10 mouse cellular contexts compared by ENCODE assay signal in genomic region chr2:164126533-164126955, GRCm38 (mm10). TPM values are rescaled to one million over a fixed set of nuclear protein-coding genes. Genes with fewer than 3 reads are reported as not detected.
DNase-seq lines count a peak whose midpoint lies in the region; ATAC-seq lines count a peak whose summit lies in the region.
"Had no signal": no experiment of that assay in that cellular context is flagged by ENCODE, and none has a peak within 500 bp of the region (broad histone marks: within the 10 kb centered on the region; RNA-seq: fewer than 3 reads in every experiment).

No protein-coding gene starts in this region.

- no peaks in the 10 kb centered on the region for H3K27me3 ChIP-seq in embryonic facial prominence, embryonic 11.5 days (ENCODE audit: control insufficient read depth, insufficient read depth, low read length)
- no peaks in the 10 kb centered on the region for H3K27me3 ChIP-seq in embryonic facial prominence, embryonic 10.5 days (replicated peaks; ENCODE audit: low read depth, poor library complexity, severe bottlenecking)
- no peaks in the 10 kb centered on the region for H3K27me3 ChIP-seq in hindbrain, embryonic 13.5 days
- H3K27me3 ChIP-seq: heart, embryonic 15.5 days; neural tube, embryonic 13.5 days had no signal

- H3K4me1 ChIP-seq in embryonic facial prominence, embryonic 11.5 days (ENCODE audit: control insufficient read depth, insufficient read depth, low read length), result no peaks in the 10 kb centered on the region
- H3K4me1 ChIP-seq in embryonic facial prominence, embryonic 10.5 days, result no peaks in the 10 kb centered on the region
- H3K4me1 ChIP-seq in hindbrain, embryonic 13.5 days (replicated peaks), result no peaks in the 10 kb centered on the region
- H3K4me1 ChIP-seq: heart, embryonic 15.5 days; neural tube, embryonic 13.5 days had no signal

- intact Hi-C loops in left cerebral cortex, postnatal 36 days (cut with DNase I), result no loop called here

- no peak overlapping the region for H3K27ac ChIP-seq in embryonic facial prominence, embryonic 11.5 days (replicated peaks; ENCODE audit: low read depth, low read length)
- H3K27ac ChIP-seq in embryonic facial prominence, embryonic 10.5 days (replicated peaks), result no peak overlapping the region
- no peak overlapping the region for H3K27ac ChIP-seq in hindbrain, embryonic 13.5 days
- H3K27ac ChIP-seq: heart, embryonic 15.5 days; neural tube, embryonic 13.5 days had no signal

- WGBS in embryonic facial prominence, embryonic 11.5 days, result 70% methylated on average over 13 of the region's 13 CpGs
- 83% methylated on average over 13 of the region's 13 CpGs for WGBS in embryonic facial prominence, embryonic 10.5 days
- 83% methylated on average over 13 of the region's 13 CpGs for WGBS in hindbrain, embryonic 13.5 days

- H3K9me3 ChIP-seq in embryonic facial prominence, embryonic 11.5 days (replicated peaks; ENCODE audit: control insufficient read depth, low read length), result no peaks in the 10 kb centered on the region
- no peaks in the 10 kb centered on the region for H3K9me3 ChIP-seq in embryonic facial prominence, embryonic 10.5 days
- no peaks in the 10 kb centered on the region for H3K9me3 ChIP-seq in hindbrain, embryonic 13.5 days
- H3K9me3 ChIP-seq: heart, embryonic 15.5 days; neural tube, embryonic 13.5 days had no signal

- H3K36me3 ChIP-seq in embryonic facial prominence, embryonic 11.5 days (replicated peaks; ENCODE audit: control insufficient read depth, insufficient read depth, low read depth, low read length), result no peaks in the 10 kb centered on the region; the same call in 1 of the 2 replicates
- H3K36me3 ChIP-seq in embryonic facial prominence, embryonic 10.5 days (replicated peaks), result peaks cover 45% of the 10 kb centered on the region
- peaks cover 32% of the 10 kb centered on the region for H3K36me3 ChIP-seq in hindbrain, embryonic 13.5 days
- H3K36me3 ChIP-seq: heart, embryonic 15.5 days had no signal

- H3K4me3 ChIP-seq in embryonic facial prominence, embryonic 11.5 days (ENCODE audit: low read depth, low read length), result no peak overlapping the region
- H3K4me3 ChIP-seq in embryonic facial prominence, embryonic 10.5 days, result no peak overlapping the region
- H3K4me3 ChIP-seq in hindbrain, embryonic 13.5 days, result no peak overlapping the region
- H3K4me3 ChIP-seq: heart, embryonic 15.5 days; neural tube, embryonic 13.5 days had no signal

- no peak for ATAC-seq in embryonic facial prominence, embryonic 11.5 days (replicated peaks; ENCODE audit: insufficient number of reproducible peaks, low FRiP score, low TSS enrichment, low read depth)
- no peak for ATAC-seq in hindbrain, embryonic 13.5 days (ENCODE audit: low FRiP score)

- H3K4me2 ChIP-seq in embryonic facial prominence, embryonic 11.5 days (ENCODE audit: low read depth, low read length), result no peak overlapping the region
- H3K4me2 ChIP-seq in hindbrain, embryonic 13.5 days, result no peak overlapping the region
- H3K4me2 ChIP-seq: heart, embryonic 15.5 days; neural tube, embryonic 13.5 days had no signal

- peak; percentile 47 for DNase-seq in embryonic facial prominence, embryonic 11.5 days (ENCODE audit: low spot score)
- no peak for DNase-seq in embryonic facial prominence, embryonic 10.5 days (ENCODE audit: low spot score)
- peak; percentile 34 for DNase-seq in thymus, postnatal 4 days
- no peak for DNase-seq in thymus, postnatal 14 days
- DNase-seq in gastrocnemius, postnatal 10 days, result peak; percentile 39
- peak; percentile 66 to 68 for DNase-seq in left cerebral cortex, postnatal 36 days (ENCODE audit: low spot score in 2 of 2)
- peak; percentile 31 for DNase-seq in skeletal muscle tissue, adult 2 months (ENCODE audit: low read depth, low spot score)

- H3K9ac ChIP-seq in embryonic facial prominence, embryonic 11.5 days (replicated peaks; ENCODE audit: low read length), result no peak overlapping the region
- H3K9ac ChIP-seq in hindbrain, embryonic 13.5 days, result no peak overlapping the region
- H3K9ac ChIP-seq: heart, embryonic 15.5 days; neural tube, embryonic 13.5 days had no signal

RNA-seq across cellular contexts. Expression of gene Kcns1, which starts 44.4 kb away (rescaled TPM):
- polyA plus RNA-seq in embryonic facial prominence, embryonic 11.5 days (2014; fragmentation: Nextera tagmentation; extraction: Ambion mirVana), result 0.07 and 0.20 TPM in 2 replicates
- polyA plus RNA-seq in embryonic facial prominence, embryonic 10.5 days (2016; fragmentation: Nextera tagmentation; extraction: Ambion mirVana), result not detected in 2 replicates
- 1 to 10 TPM; 4.8 to 5.1 TPM for total RNA-seq in gastrocnemius, postnatal 10 days (2021)
- total RNA-seq in left cerebral cortex, postnatal 36 days (2021), result 10 to 100 TPM; 15.7 to 20.3 TPM
- polyA plus RNA-seq in hindbrain, embryonic 13.5 days (2015; fragmentation: Nextera tagmentation; extraction: Ambion mirVana), result 0.17 and 0.41 TPM in 2 replicates

RNA-seq across cellular contexts. Expression of gene Tomm34, which starts 55.6 kb away (rescaled TPM):
- polyA plus RNA-seq in embryonic facial prominence, embryonic 11.5 days (2014; fragmentation: Nextera tagmentation; extraction: Ambion mirVana), result 60.5 and 61.0 TPM in 2 replicates
- polyA plus RNA-seq in embryonic facial prominence, embryonic 10.5 days (2016; fragmentation: Nextera tagmentation; extraction: Ambion mirVana), result 68.1 and 71.9 TPM in 2 replicates
- 10 to 100 TPM; 14.7 to 18.7 TPM for total RNA-seq in gastrocnemius, postnatal 10 days (2021)
- total RNA-seq in left cerebral cortex, postnatal 36 days (2021), result 10 to 100 TPM; 72.6 to 72.8 TPM
- polyA plus RNA-seq in hindbrain, embryonic 13.5 days (2015; fragmentation: Nextera tagmentation; extraction: Ambion mirVana), result 47.1 and 49.5 TPM in 2 replicates

RNA-seq across cellular contexts. Expression of gene Wfdc5, which starts 56.0 kb away (rescaled TPM):
- not detected in 2 replicates for polyA plus RNA-seq in embryonic facial prominence, embryonic 11.5 days (2014; fragmentation: Nextera tagmentation; extraction: Ambion mirVana)
- not detected in 2 replicates for polyA plus RNA-seq in embryonic facial prominence, embryonic 10.5 days (2016; fragmentation: Nextera tagmentation; extraction: Ambion mirVana)
- total RNA-seq in gastrocnemius, postnatal 10 days (2021), result under 1 TPM; 0.47 to 0.52 TPM
- total RNA-seq in left cerebral cortex, postnatal 36 days (2021), result not detected
- polyA plus RNA-seq in hindbrain, embryonic 13.5 days (2015; fragmentation: Nextera tagmentation; extraction: Ambion mirVana), result not detected in 2 replicates
- polyA plus RNA-seq: heart, embryonic 15.5 days; neural tube, embryonic 13.5 days had no signal

RNA-seq across cellular contexts. Expression of gene Stk4, which starts 56.4 kb away (rescaled TPM):
- 26.5 and 31.4 TPM in 2 replicates for polyA plus RNA-seq in embryonic facial prominence, embryonic 11.5 days (2014; fragmentation: Nextera tagmentation; extraction: Ambion mirVana)
- 33.1 and 34.8 TPM in 2 replicates for polyA plus RNA-seq in embryonic facial prominence, embryonic 10.5 days (2016; fragmentation: Nextera tagmentation; extraction: Ambion mirVana)
- total RNA-seq in gastrocnemius, postnatal 10 days (2021), result 10 to 100 TPM; 13.7 to 15.1 TPM
- total RNA-seq in left cerebral cortex, postnatal 36 days (2021), result 10 to 100 TPM; 31.1 to 39.7 TPM
- polyA plus RNA-seq in hindbrain, embryonic 13.5 days (2015; fragmentation: Nextera tagmentation; extraction: Ambion mirVana), result 21.1 and 24.0 TPM in 2 replicates

Comparison
In these comparisons a context has a peak if more than half of its experiments do, and no peak if none do; other contexts are left out.
1. DNase-seq: peak in embryonic facial prominence, embryonic 11.5 days (single experiment), thymus, postnatal 4 days (single experiment), gastrocnemius, postnatal 10 days (single experiment), left cerebral cortex, postnatal 36 days (2 of 2) and skeletal muscle tissue, adult 2 months (single experiment); none in embryonic facial prominence, embryonic 10.5 days (single experiment) and thymus, postnatal 14 days (single experiment).